Mouse (Mus musculus) forebrain, postnatal 0 days (tissue): Measurements from ENCODE around the gene Ltbp1. TPM values are rescaled to one million over a fixed set of nuclear protein-coding genes. Genes with fewer than 3 reads are reported as not detected.

Source experiments
- ATAC-seq: fragments of 200-750 bp; cut with Nextera tagmentation; 2 replicates; pipeline ENCODE4 v1.8.0; 2017; ENCODE audit warnings: mild to moderate bottlenecking, moderate library complexity
- DNase-seq: peaks from one replicate; pipeline ENCODE4 v3.0.0-alpha.2; 2015
- H3K27ac ChIP-seq: fragments of 300-500 bp; sonication (generic); 2 replicates; pipeline ENCODE4 v1.5.1; 2014; ENCODE audit warnings: low read depth, mild to moderate bottlenecking, antibody characterized with exemption, low read length, moderate library complexity, mixed read lengths
- H3K27me3 ChIP-seq: fragments of 300-500 bp; sonication (generic); 2 replicates; pipeline ENCODE4 v1.6.1; 2014; ENCODE audit warnings: mild to moderate bottlenecking, low read length, mixed read lengths; ENCODE audit not compliant: insufficient read depth
- H3K36me3 ChIP-seq: fragments of 300-500 bp; sonication (generic); 2 replicates; pipeline ENCODE4 v1.6.1; 2014; ENCODE audit warnings: mild to moderate bottlenecking, moderate library complexity; ENCODE audit not compliant: insufficient read depth
- H3K4me1 ChIP-seq: fragments of 300-500 bp; sonication (generic); 2 replicates; pipeline ENCODE4 v1.6.1; 2014; ENCODE audit warnings: antibody characterized with exemption; ENCODE audit not compliant: insufficient read depth
- H3K4me2 ChIP-seq: fragments of 300-500 bp; sonication (generic); 2 replicates; pipeline ENCODE4 v1.6.1; 2014; ENCODE audit warnings: low read depth, mild to moderate bottlenecking, moderate library complexity
- H3K4me3 ChIP-seq: fragments of 300-500 bp; sonication (generic); 2 replicates; pipeline ENCODE4 v1.5.1; 2014; ENCODE audit warnings: low read depth, low read length, mixed read lengths
- H3K9ac ChIP-seq: fragments of 300-500 bp; sonication (generic); 2 replicates; pipeline ENCODE4 v1.6.1; 2014; ENCODE audit warnings: mild to moderate bottlenecking
- H3K9me3 ChIP-seq: fragments of 300-500 bp; sonication (generic); 2 replicates; pipeline ENCODE4 v1.6.1; 2016; ENCODE audit warnings: low read length
- CTCF ChIP-seq: sonication (generic); IDR thresholded peaks from 2 replicates; pipeline ENCODE4 v1.5.1; 2016; ENCODE audit warnings: antibody characterized with exemption, control low read depth, low read depth
- WGBS: fragments of 180-500 bp; shearing (Covaris S2); extraction: QIAGEN DNeasy Blood & Tissue Kit; methylation state at CpG from one replicate; pipeline ENCODE4 v1.1.7; 2014; 5-methylcytosine and 5-hydroxymethylcytosine counted together
- polyA plus RNA-seq: library from polyadenylated mRNA; unstranded; fragments of >200 nt; fragmentation: Nextera tagmentation; extraction: Ambion mirVana; gene quantifications from 2 replicates; pipeline ENCODE4 v1.2.1, GENCODE M21; 2015
- total RNA-seq: library from RNA; depleted of rRNA; stranded (reverse); fragments of >200 nt; gene quantifications from 2 replicates; pipeline ENCODE4 v1.2.3, GENCODE M21; 2014

The Ltbp1 gene
- total and polyA plus RNA-seq, 2 experiments from 2014 or later = 1.5 to 5.2 TPM

- no peak for ATAC-seq
- 89% methylated on average over 3 of the region's 3 CpGs for WGBS
Measured at GRCm38 (mm10) chr17:75345116-75345515, 339.7 kb downstream of the Ltbp1 start.

GRCm38 (mm10) chr17:75347414-75347813, 342.0 kb downstream of the Ltbp1 start:
- Histone ChIP-seq H3K27ac (no peak overlapping the region), H3K4me2 (no peak overlapping the region), H3K27me3 (no peaks in the 10 kb centered on the region), H3K9me3 (no peaks in the 10 kb centered on the region), H3K4me3 (no peak overlapping the region), H3K36me3 (no peaks in the 10 kb centered on the region), H3K9ac (no peak overlapping the region), H3K4me1 (no peaks in the 10 kb centered on the region)
- TF ChIP-seq CTCF = no peak
- ATAC-seq (no peak), DNase-seq (no peak)
- WGBS = 97% methylated on average over 4 of the region's 4 CpGs

More at GRCm38 (mm10) chr17:75345116-75345515, 339.7 kb downstream of the Ltbp1 start:
- no peak overlapping the region for H3K4me3 ChIP-seq
- no peaks in the 10 kb centered on the region for H3K27me3 ChIP-seq
- no peaks in the 10 kb centered on the region for H3K4me1 ChIP-seq
- TF ChIP-seq CTCF = no peak
- H3K9ac ChIP-seq = no peak overlapping the region
- no peaks in the 10 kb centered on the region for H3K9me3 ChIP-seq
- no peak for DNase-seq
- H3K36me3 ChIP-seq = no peaks in the 10 kb centered on the region
- H3K27ac ChIP-seq = no peak overlapping the region
- H3K4me2 ChIP-seq = no peak overlapping the region

GRCm38 (mm10) chr17:75349109-75349508, 343.7 kb downstream of the Ltbp1 start:
- peak; percentile 90 for ATAC-seq
- peak; percentile 22 for DNase-seq
- Histone ChIP-seq H3K9ac (no peak overlapping the region), H3K27me3 (no peaks in the 10 kb centered on the region), H3K4me2 (no peak overlapping the region), H3K4me3 (no peak overlapping the region), H3K36me3 (no peaks in the 10 kb centered on the region), H3K27ac (no peak overlapping the region), H3K4me1 (no peaks in the 10 kb centered on the region), H3K9me3 (no peaks in the 10 kb centered on the region)
- TF ChIP-seq CTCF = no peak
- WGBS = 67% methylated on average over 8 of the region's 8 CpGs

- no peaks in the 10 kb centered on the region for H3K27me3 ChIP-seq
- H3K4me2 ChIP-seq = no peak overlapping the region
- no peaks in the 10 kb centered on the region for H3K36me3 ChIP-seq
- H3K9ac ChIP-seq = no peak overlapping the region
- ATAC-seq = no peak
- no peak overlapping the region for H3K4me3 ChIP-seq
- no peaks in the 10 kb centered on the region for H3K9me3 ChIP-seq
- 75% methylated on average over 3 of the region's 3 CpGs for WGBS
- DNase-seq = no peak
- no peaks in the 10 kb centered on the region for H3K4me1 ChIP-seq
- TF ChIP-seq CTCF = no peak
- H3K27ac ChIP-seq = no peak overlapping the region
Measured at GRCm38 (mm10) chr17:75349602-75350001, 344.2 kb downstream of the Ltbp1 start.

GRCm38 (mm10) chr17:75353323-75353722, 348.0 kb downstream of the Ltbp1 start:
- Histone ChIP-seq H3K9ac (no peak overlapping the region), H3K27ac (no peak overlapping the region), H3K9me3 (no peaks in the 10 kb centered on the region), H3K36me3 (no peaks in the 10 kb centered on the region), H3K27me3 (no peaks in the 10 kb centered on the region), H3K4me1 (no peaks in the 10 kb centered on the region), H3K4me2 (no peak overlapping the region), H3K4me3 (no peak overlapping the region)
- 73% methylated on average over 3 of the region's 3 CpGs for WGBS
- DNase-seq = no peak
- ATAC-seq = no peak
- TF ChIP-seq CTCF = no peak

- Histone ChIP-seq H3K36me3 (no peaks in the 10 kb centered on the region), H3K9me3 (no peaks in the 10 kb centered on the region), H3K4me3 (no peak overlapping the region), H3K27ac (no peak overlapping the region), H3K27me3 (no peaks in the 10 kb centered on the region), H3K9ac (no peak overlapping the region), H3K4me1 (no peaks in the 10 kb centered on the region), H3K4me2 (no peak overlapping the region)
- ATAC-seq = no peak
- no peak for TF ChIP-seq CTCF
- WGBS = 80% methylated on average over 5 of the region's 5 CpGs
- DNase-seq = no peak
Measured at GRCm38 (mm10) chr17:75355431-75355830, 350.1 kb downstream of the Ltbp1 start.

- ATAC-seq (no peak), DNase-seq (no peak)
- Histone ChIP-seq H3K4me1 (no peaks in the 10 kb centered on the region), H3K4me2 (no peak overlapping the region), H3K9ac (no peak overlapping the region), H3K27ac (no peak overlapping the region), H3K36me3 (no peaks in the 10 kb centered on the region; the same call in 1 of the 2 replicates), H3K4me3 (no peak overlapping the region), H3K9me3 (no peaks in the 10 kb centered on the region; the same call in 1 of the 2 replicates), H3K27me3 (no peaks in the 10 kb centered on the region)
- TF ChIP-seq CTCF = no peak
- 97% methylated on average over 7 of the region's 7 CpGs for WGBS
Measured at GRCm38 (mm10) chr17:75360111-75360510, 354.7 kb downstream of the Ltbp1 start.

GRCm38 (mm10) chr17:75366332-75366731, 361.0 kb downstream of the Ltbp1 start:
- Histone ChIP-seq H3K9ac (no peak overlapping the region), H3K9me3 (no peaks in the 10 kb centered on the region), H3K27me3 (no peaks in the 10 kb centered on the region), H3K27ac (no peak overlapping the region), H3K36me3 (no peaks in the 10 kb centered on the region; the same call in 1 of the 2 replicates), H3K4me3 (no peak overlapping the region), H3K4me1 (no peaks in the 10 kb centered on the region), H3K4me2 (no peak overlapping the region)
- no peak for TF ChIP-seq CTCF
- 86% methylated on average over 6 of the region's 6 CpGs for WGBS
- DNase-seq (no peak), ATAC-seq (no peak)
